Mouse (Mus musculus) forebrain, embryonic 15.5 days (tissue): Measurements from ENCODE around the gene Rpl41. TPM values are rescaled to one million over a fixed set of nuclear protein-coding genes. Genes with fewer than 3 reads are reported as not detected.
A peak's percentile ranks its signal among the peaks of the same experiment; 100 is the strongest.
"Not testable (repeated sequence)": the region's sequence is repeated elsewhere in the genome, so short reads cannot be mapped to it uniquely, and the experiment has no call there.

Source experiments
- ATAC-seq: fragments of 200-750 bp; cut with Nextera tagmentation; replicated peaks from 2 replicates; pipeline ENCODE4 v1.8.0; 2017; ENCODE audit warnings: mild to moderate bottlenecking, moderate TSS enrichment, moderate library complexity
- H3K27ac ChIP-seq: fragments of 300-500 bp; sonication (generic); replicated peaks from 2 replicates; pipeline ENCODE4 v1.5.1; 2015; ENCODE audit warnings: mild to moderate bottlenecking, inconsistent platforms
- H3K27me3 ChIP-seq: fragments of 300-500 bp; sonication (generic); 2 replicates; pipeline ENCODE4 v1.6.1; 2015; ENCODE audit warnings: inconsistent platforms
- H3K36me3 ChIP-seq: fragments of 300-500 bp; sonication (generic); 2 replicates; pipeline ENCODE4 v1.6.1; 2015; ENCODE audit warnings: mild to moderate bottlenecking, inconsistent platforms
- H3K4me1 ChIP-seq: fragments of 300-500 bp; sonication (generic); 2 replicates; pipeline ENCODE4 v1.6.1; 2015; ENCODE audit warnings: inconsistent platforms
- H3K4me2 ChIP-seq: fragments of 300-500 bp; sonication (generic); replicated peaks from 2 replicates; pipeline ENCODE4 v1.6.1; 2015; ENCODE audit warnings: mild to moderate bottlenecking, inconsistent platforms
- H3K4me3 ChIP-seq: fragments of 300-500 bp; sonication (generic); 2 replicates; pipeline ENCODE4 v1.5.1; 2015; ENCODE audit warnings: mild to moderate bottlenecking, inconsistent platforms
- H3K9ac ChIP-seq: fragments of 300-500 bp; sonication (generic); replicated peaks from 2 replicates; pipeline ENCODE4 v1.6.1; 2015; ENCODE audit warnings: mild to moderate bottlenecking, inconsistent platforms
- H3K9me3 ChIP-seq: fragments of 300-500 bp; sonication (generic); 2 replicates; pipeline ENCODE4 v1.6.1; 2016; ENCODE audit warnings: inconsistent platforms
- WGBS: fragments of 180-500 bp; shearing (Covaris S2); methylation state at CpG from one replicate; pipeline ENCODE4 v1.1.7; 2015; ENCODE audit warnings: mixed read lengths; 5-methylcytosine and 5-hydroxymethylcytosine counted together
- polyA plus RNA-seq: library from polyadenylated mRNA; unstranded; fragments of >200 nt; fragmentation: Nextera tagmentation; extraction: Ambion mirVana; gene quantifications from 2 replicates; pipeline ENCODE4 v1.2.1, GENCODE M21; 2015

The Rpl41 gene
- polyA plus RNA-seq, 1 experiment from 2014 or later = 2,336 TPM

GRCm38 (mm10) chr10:128549682-128550057 is 565 bp upstream of the Rpl41 start:
- H3K4me2 ChIP-seq, ATAC-seq, H3K27me3 ChIP-seq, H3K9ac ChIP-seq, H3K9me3 ChIP-seq, H3K4me3 ChIP-seq: not testable (repeated sequence)
- WGBS = 70% methylated on average over 6 of the region's 6 CpGs
- H3K4me1 ChIP-seq = peaks cover 14% of the 10 kb centered on the region
- H3K27ac ChIP-seq = peak overlapping the region; percentile 97
- peaks cover 11% of the 10 kb centered on the region for H3K36me3 ChIP-seq

GRCm38 (mm10) chr10:128548051-128548791 is 884 bp downstream of the Rpl41 start:
- not testable (repeated sequence) for H3K27me3 ChIP-seq, H3K9me3 ChIP-seq
- Histone ChIP-seq H3K4me2 (peak overlapping the region; percentile 64), H3K4me3 (peak overlapping the region; percentile 78), H3K4me1 (peaks cover 23% of the 10 kb centered on the region), H3K36me3 (peaks cover 25% of the 10 kb centered on the region), H3K27ac (peak overlapping the region; percentile 97), H3K9ac (peak overlapping the region; percentile 76)
- ATAC-seq = 0 out of 2 replicates have a peak, but pooled peaks have one; percentile 0
- WGBS = 3% methylated on average over 30 of the region's 30 CpGs

- H3K4me2 ChIP-seq = peak within 1 kb of the TSS; percentile 64
- H3K4me3 ChIP-seq = peak within 1 kb of the TSS; percentile 78
- ATAC-seq = peak; percentile 86
- H3K27ac ChIP-seq = peak within 1 kb of the TSS; percentile 97
- under 1% methylated on average over 50 of the region's 50 CpGs for WGBS
- H3K4me1 ChIP-seq = peaks cover 25% of the 10 kb centered on the region
- H3K9me3 ChIP-seq = no peaks in the 10 kb centered on the region
- H3K27me3 ChIP-seq = no peaks in the 10 kb centered on the region
- H3K36me3 ChIP-seq = peaks cover 32% of the 10 kb centered on the region
- H3K9ac ChIP-seq = peak within 1 kb of the TSS; percentile 76
These were observed 1.6 kb downstream of the Rpl41 start, which contains the start of gene Zc3h10 for GRCm38 (mm10) chr10:128547361-128548032. TSS of gene Zc3h10 (minus strand) at chr10:128547774.

GRCm38 (mm10) chr10:128546787-128547186 is 2.3 kb downstream of the Rpl41 start:
- Histone ChIP-seq H3K9ac (peak overlapping the region; percentile 67), H3K27ac (peak overlapping the region; percentile 97), H3K4me2 (peak overlapping the region; percentile 64), H3K4me1 (peaks cover 25% of the 10 kb centered on the region), H3K9me3 (no peaks in the 10 kb centered on the region), H3K4me3 (peak overlapping the region; percentile 78), H3K27me3 (no peaks in the 10 kb centered on the region), H3K36me3 (peaks cover 35% of the 10 kb centered on the region)
- ATAC-seq = no peak
- 22% methylated on average over 7 of the region's 7 CpGs for WGBS

GRCm38 (mm10) chr10:128546361-128546760 is 2.7 kb downstream of the Rpl41 start:
- Histone ChIP-seq H3K36me3 (peaks cover 35% of the 10 kb centered on the region), H3K4me2 (peak overlapping the region; percentile 64), H3K4me3 (peak overlapping the region; percentile 78), H3K4me1 (peaks cover 25% of the 10 kb centered on the region), H3K27me3 (no peaks in the 10 kb centered on the region), H3K9ac (peak overlapping the region; percentile 67), H3K9me3 (no peaks in the 10 kb centered on the region), H3K27ac (peak overlapping the region; percentile 97)
- ATAC-seq = no peak
- 15% methylated on average over 4 of the region's 4 CpGs for WGBS

- Histone ChIP-seq H3K4me1 (peaks cover 25% of the 10 kb centered on the region), H3K27ac (no peak overlapping the region), H3K4me2 (no peak overlapping the region), H3K9me3 (no peaks in the 10 kb centered on the region), H3K36me3 (peaks cover 40% of the 10 kb centered on the region), H3K27me3 (no peaks in the 10 kb centered on the region), H3K4me3 (no peak overlapping the region), H3K9ac (no peak overlapping the region)
- 86% methylated on average over 3 of the region's 3 CpGs for WGBS
- no peak for ATAC-seq
These were observed 3.6 kb downstream of the Rpl41 start for GRCm38 (mm10) chr10:128545570-128545898.

- Histone ChIP-seq H3K4me2 (no peak overlapping the region), H3K4me3 (no peak overlapping the region), H3K9ac (no peak overlapping the region), H3K4me1 (peaks cover 25% of the 10 kb centered on the region), H3K27ac (no peak overlapping the region), H3K27me3 (no peaks in the 10 kb centered on the region), H3K9me3 (no peaks in the 10 kb centered on the region), H3K36me3 (peaks cover 40% of the 10 kb centered on the region)
- no peak for ATAC-seq
- WGBS = 94% methylated on average over 37 of the region's 37 CpGs
These were observed 4.2 kb downstream of the Rpl41 start for GRCm38 (mm10) chr10:128544674-128545569.

- WGBS = 98% methylated on average over 15 of the region's 15 CpGs
- Histone ChIP-seq H3K9me3 (no peaks in the 10 kb centered on the region), H3K27ac (no peak overlapping the region), H3K4me1 (peaks cover 25% of the 10 kb centered on the region), H3K4me2 (no peak overlapping the region), H3K27me3 (no peaks in the 10 kb centered on the region), H3K9ac (no peak overlapping the region), H3K4me3 (no peak overlapping the region), H3K36me3 (peaks cover 40% of the 10 kb centered on the region)
- ATAC-seq = no peak
These were observed 4.9 kb downstream of the Rpl41 start for GRCm38 (mm10) chr10:128544151-128544657.

- WGBS = 67% methylated on average over 2 of the region's 2 CpGs
- Histone ChIP-seq H3K27ac (no peak overlapping the region), H3K27me3 (no peaks in the 10 kb centered on the region), H3K9me3 (no peaks in the 10 kb centered on the region), H3K4me3 (no peak overlapping the region), H3K36me3 (peaks cover 40% of the 10 kb centered on the region), H3K9ac (no peak overlapping the region), H3K4me1 (peaks cover 25% of the 10 kb centered on the region), H3K4me2 (no peak overlapping the region)
- no peak for ATAC-seq
These were observed 6.0 kb downstream of the Rpl41 start for GRCm38 (mm10) chr10:128543100-128543499.

GRCm38 (mm10) chr10:128538340-128538870 is 10.7 kb downstream of the Rpl41 start:
- WGBS = 90% methylated on average over 1 of the region's 1 CpGs
- H3K27me3 ChIP-seq = no peaks in the 10 kb centered on the region
- no peak overlapping the region for H3K4me2 ChIP-seq
- no peak for ATAC-seq
- H3K9ac ChIP-seq = no peak overlapping the region
- no peak overlapping the region for H3K27ac ChIP-seq
- H3K4me1 ChIP-seq = 0 out of 2 replicates have a peak, but pooled peaks cover 10% of the 10 kb centered on the region
- no peaks in the 10 kb centered on the region for H3K9me3 ChIP-seq
- H3K4me3 ChIP-seq = no peak overlapping the region
- peaks cover 17% of the 10 kb centered on the region for H3K36me3 ChIP-seq

- Histone ChIP-seq H3K9ac (peak overlapping the region; percentile 20; the same call in 1 of the 2 replicates), H3K4me2 (peak overlapping the region; percentile 30), H3K36me3 (peaks cover 5% of the 10 kb centered on the region; the same call in 1 of the 2 replicates), H3K27me3 (no peaks in the 10 kb centered on the region), H3K27ac (peak overlapping the region; percentile 14; the same call in 1 of the 2 replicates), H3K4me1 (0 out of 2 replicates have a peak, but pooled peaks cover 7% of the 10 kb centered on the region), H3K9me3 (no peaks in the 10 kb centered on the region), H3K4me3 (peak overlapping the region; percentile 22; the same call in 1 of the 2 replicates)
- ATAC-seq = peak; percentile 91
- WGBS = 16% methylated on average over 18 of the region's 18 CpGs
These were observed 12.7 kb downstream of the Rpl41 start for GRCm38 (mm10) chr10:128536266-128536940.
